In the genomic region with DNA sequence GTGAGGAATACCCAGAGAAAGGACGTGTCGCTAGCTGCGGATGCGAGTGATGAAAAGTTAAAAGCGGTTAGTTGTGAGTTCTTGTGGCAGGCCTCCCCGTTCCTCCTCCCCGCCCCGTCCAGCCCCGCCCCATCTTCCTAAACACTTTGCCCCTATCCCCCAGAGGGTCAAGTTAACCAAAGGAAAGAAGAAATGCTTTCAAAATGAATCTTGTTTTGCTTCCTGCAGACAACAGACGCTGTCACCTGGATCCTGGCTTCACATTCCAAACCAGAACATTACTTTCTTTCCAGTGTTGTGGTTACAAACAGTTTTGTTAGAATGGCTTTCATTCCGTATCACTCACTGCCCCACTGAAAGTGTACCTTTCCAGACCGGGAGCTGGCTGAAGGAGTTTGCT, we compare ENCODE assay signal across 18 mouse cellular contexts. TPM values are rescaled to one million over a fixed set of nuclear protein-coding genes. Genes with fewer than 3 reads are reported as not detected.
A peak's percentile ranks its signal among the peaks of the same experiment; 100 is the strongest.
DNase-seq lines count a peak whose midpoint lies in the region; ATAC-seq and TF ChIP-seq lines count a peak whose summit lies in the region.
"Had no signal": no experiment of that assay in that cellular context is flagged by ENCODE, and none has a peak within 500 bp of the region (broad histone marks: within the 10 kb centered on the region; RNA-seq: fewer than 3 reads in every experiment).

No protein-coding gene starts in this region.

- H3K36me3 ChIP-seq in heart, embryonic 13.5 days, result no peaks in the 10 kb centered on the region
- no peaks in the 10 kb centered on the region for H3K36me3 ChIP-seq in limb, embryonic 12.5 days
- H3K36me3 ChIP-seq in limb, embryonic 10.5 days, result no peaks in the 10 kb centered on the region
- H3K36me3 ChIP-seq in embryonic facial prominence, embryonic 15.5 days, result no peaks in the 10 kb centered on the region
- peaks cover 6% of the 10 kb centered on the region; the same call in 1 of the 2 replicates for H3K36me3 ChIP-seq in small intestine, adult 2 months (ENCODE audit: control insufficient read depth, insufficient read depth, low read length)
- H3K36me3 ChIP-seq: neural tube, embryonic 15.5 days had no signal

- peak overlapping the region; percentile 59 for H3K4me2 ChIP-seq in heart, embryonic 13.5 days
- peak overlapping the region; percentile 39 for H3K4me2 ChIP-seq in limb, embryonic 12.5 days
- H3K4me2 ChIP-seq in embryonic facial prominence, embryonic 15.5 days (replicated peaks), result peak overlapping the region; percentile 21; the same call in 1 of the 2 replicates
- H3K4me2 ChIP-seq: forebrain, embryonic 13.5 days; hindbrain, embryonic 14.5 days; neural tube, embryonic 15.5 days had no signal

- TF ChIP-seq CTCF in small intestine, adult 2 months (IDR thresholded peaks at IDR 0.05; ENCODE audit: extremely low read depth, insufficient read length, insufficient replicate concordance, low read depth, low read length), result no peak

- H3K4me3 ChIP-seq in heart, embryonic 13.5 days, result peak overlapping the region; percentile 24
- no peak overlapping the region for H3K4me3 ChIP-seq in limb, embryonic 12.5 days (replicated peaks)
- no peak overlapping the region for H3K4me3 ChIP-seq in limb, embryonic 10.5 days
- no peak overlapping the region for H3K4me3 ChIP-seq in embryonic facial prominence, embryonic 15.5 days (replicated peaks)
- H3K4me3 ChIP-seq in small intestine, adult 2 months (ENCODE audit: low read depth, low read length), result peak overlapping the region; percentile 32
- H3K4me3 ChIP-seq: forebrain, embryonic 13.5 days; neural tube, embryonic 15.5 days had no signal

- peak overlapping the region; percentile 66 for H3K9ac ChIP-seq in heart, embryonic 13.5 days
- H3K9ac ChIP-seq in limb, embryonic 12.5 days (replicated peaks), result no peak overlapping the region
- H3K9ac ChIP-seq in embryonic facial prominence, embryonic 15.5 days, result no peak overlapping the region
- H3K9ac ChIP-seq: forebrain, embryonic 13.5 days; hindbrain, embryonic 14.5 days; neural tube, embryonic 15.5 days had no signal

- no peak for TF ChIP-seq POLR2A in small intestine, adult 2 months (IDR thresholded peaks at IDR 0.05; ENCODE audit: low read depth, low read length)

- no peaks in the 10 kb centered on the region; the same call in 1 of the 2 replicates for H3K27me3 ChIP-seq in heart, embryonic 13.5 days (replicated peaks)
- H3K27me3 ChIP-seq in limb, embryonic 12.5 days, result no peaks in the 10 kb centered on the region
- H3K27me3 ChIP-seq in limb, embryonic 10.5 days (ENCODE audit: low read depth, poor library complexity, severe bottlenecking), result no peaks in the 10 kb centered on the region
- H3K27me3 ChIP-seq in embryonic facial prominence, embryonic 15.5 days, result no peaks in the 10 kb centered on the region
- no peaks in the 10 kb centered on the region for H3K27me3 ChIP-seq in small intestine, adult 2 months (ENCODE audit: control insufficient read depth, insufficient read depth, low read length)
- H3K27me3 ChIP-seq: forebrain, embryonic 13.5 days; neural tube, embryonic 15.5 days had no signal

- no peaks in the 10 kb centered on the region for H3K9me3 ChIP-seq in heart, embryonic 13.5 days
- H3K9me3 ChIP-seq in limb, embryonic 12.5 days, result no peaks in the 10 kb centered on the region
- no peaks in the 10 kb centered on the region for H3K9me3 ChIP-seq in limb, embryonic 10.5 days (replicated peaks)
- no peaks in the 10 kb centered on the region for H3K9me3 ChIP-seq in embryonic facial prominence, embryonic 15.5 days (replicated peaks)
- H3K9me3 ChIP-seq: forebrain, embryonic 13.5 days; G1E; neural tube, embryonic 15.5 days had no signal

- H3K27ac ChIP-seq in heart, embryonic 13.5 days (replicated peaks), result no peak overlapping the region
- no peak overlapping the region for H3K27ac ChIP-seq in limb, embryonic 12.5 days
- no peak overlapping the region for H3K27ac ChIP-seq in limb, embryonic 10.5 days
- H3K27ac ChIP-seq in embryonic facial prominence, embryonic 15.5 days (replicated peaks), result no peak overlapping the region
- peak overlapping the region; percentile 4; the same call in 1 of the 2 replicates for H3K27ac ChIP-seq in small intestine, adult 2 months (ENCODE audit: insufficient read depth, low read depth, low read length)
- H3K27ac ChIP-seq: forebrain, embryonic 13.5 days; hindbrain, embryonic 14.5 days; neural tube, embryonic 15.5 days had no signal

- DNase-seq in heart, postnatal 4 days, result no peak
- no peak for DNase-seq in limb, embryonic 10.5 days (ENCODE audit: low spot score)
- DNase-seq in frontal cortex, postnatal 14 days (ENCODE audit: low spot score in 2 of 2), result no peak
- no peak for DNase-seq in right cerebral cortex, postnatal 10 days (ENCODE audit: low spot score in 2 of 2)
- DNase-seq: adrenal gland, postnatal 10 days; cerebellum, postnatal 10 days; gastrocnemius, postnatal 10 days; kidney, adult 9 months; right cerebral cortex, adult 18-20 months; thymus, postnatal 14 days had no signal

- 27% methylated on average over 12 of the region's 12 CpGs for WGBS in heart, embryonic 13.5 days
- WGBS in limb, embryonic 12.5 days, result 30% methylated on average over 12 of the region's 12 CpGs
- WGBS in limb, embryonic 10.5 days, result 34% methylated on average over 12 of the region's 12 CpGs
- WGBS in embryonic facial prominence, embryonic 15.5 days, result 29% methylated on average over 12 of the region's 12 CpGs
- WGBS in small intestine, adult 2 months, result 14% methylated on average over 12 of the region's 12 CpGs

- H3K4me1 ChIP-seq in heart, embryonic 13.5 days, result peaks cover 8% of the 10 kb centered on the region
- 0 out of 2 replicates have a peak, but pooled peaks cover 6% of the 10 kb centered on the region for H3K4me1 ChIP-seq in limb, embryonic 12.5 days (replicated peaks)
- peaks cover 5% of the 10 kb centered on the region for H3K4me1 ChIP-seq in limb, embryonic 10.5 days
- peaks cover 4% of the 10 kb centered on the region; the same call in 1 of the 2 replicates for H3K4me1 ChIP-seq in embryonic facial prominence, embryonic 15.5 days
- peaks cover 5% of the 10 kb centered on the region for H3K4me1 ChIP-seq in small intestine, adult 2 months (ENCODE audit: control insufficient read depth, insufficient read depth, insufficient read length, low read length)
- H3K4me1 ChIP-seq: forebrain, embryonic 13.5 days; neural tube, embryonic 15.5 days had no signal

- no peak for ATAC-seq in heart, embryonic 13.5 days (ENCODE audit: extremely low read depth, insufficient number of reproducible peaks, low FRiP score, low TSS enrichment)
- no peak for ATAC-seq in limb, embryonic 12.5 days (ENCODE audit: insufficient number of reproducible peaks, insufficient read depth, low FRiP score, low TSS enrichment, low read depth)
- no peak for ATAC-seq in embryonic facial prominence, embryonic 15.5 days (ENCODE audit: insufficient number of reproducible peaks, low FRiP score, low TSS enrichment, low read depth)
- ATAC-seq: forebrain, embryonic 13.5 days had no signal

RNA-seq across cellular contexts. Expression of a gene that starts 23.1 kb away (rescaled TPM):
- 162 and 163 TPM in 2 replicates for polyA plus RNA-seq in heart, embryonic 13.5 days (2015; fragmentation: Nextera tagmentation; extraction: Ambion mirVana)
- 10 to 100 TPM; 95.8 to 96.1 TPM for total RNA-seq in heart, postnatal 4 days (2021)
- 341 and 367 TPM in 2 replicates for polyA plus RNA-seq in limb, embryonic 12.5 days (2016; fragmentation: Nextera tagmentation; extraction: Ambion mirVana)
- polyA plus RNA-seq in limb, embryonic 10.5 days (2016; fragmentation: Nextera tagmentation; extraction: Ambion mirVana), result 373 and 395 TPM in 2 replicates
- polyA plus RNA-seq in embryonic facial prominence, embryonic 15.5 days (2015; fragmentation: Nextera tagmentation; extraction: Ambion mirVana), result 209 and 213 TPM in 2 replicates
- 13.3 and 20.7 TPM in 2 replicates for polyA plus RNA-seq in small intestine, adult 2 months (2012; rRNA removed)

RNA-seq across cellular contexts. Expression of a gene that starts 23.3 kb away (rescaled TPM):
- 11.5 and 14.6 TPM in 2 replicates for polyA plus RNA-seq in heart, embryonic 13.5 days (2015; fragmentation: Nextera tagmentation; extraction: Ambion mirVana)
- total RNA-seq in heart, postnatal 4 days (2021), result 10 to 100 TPM in 1 of 2 experiments, 1 to 10 TPM in 1; 8.2 to 10.3 TPM
- polyA plus RNA-seq in limb, embryonic 12.5 days (2016; fragmentation: Nextera tagmentation; extraction: Ambion mirVana), result 23.0 TPM in 2 replicates
- 24.2 and 27.9 TPM in 2 replicates for polyA plus RNA-seq in limb, embryonic 10.5 days (2016; fragmentation: Nextera tagmentation; extraction: Ambion mirVana)
- 14.8 and 16.8 TPM in 2 replicates for polyA plus RNA-seq in embryonic facial prominence, embryonic 15.5 days (2015; fragmentation: Nextera tagmentation; extraction: Ambion mirVana)
- polyA plus RNA-seq in small intestine, adult 2 months (2012; rRNA removed), result 84.4 and 180 TPM in 2 replicates

Comparison
In these comparisons a context has a peak if more than half of its experiments do, and no peak if none do; other contexts are left out.
1. H3K4me3 ChIP-seq: peak in heart, embryonic 13.5 days (single experiment) and small intestine, adult 2 months (single experiment); none in limb, embryonic 12.5 days (single experiment), limb, embryonic 10.5 days (single experiment) and embryonic facial prominence, embryonic 15.5 days (single experiment).
2. Peak in every context shown above with its lines, with median percentiles within 50 percentile points of each other: H3K4me2 ChIP-seq.